Mouse (Mus musculus) kidney, embryonic 14.5 days (tissue): ENCODE measurements around the gene Ccdc162. TPM values are rescaled to one million over a fixed set of nuclear protein-coding genes. Genes with fewer than 3 reads are reported as not detected.

Experiments
- ATAC-seq: fragments of 200-750 bp; cut with Nextera tagmentation; 2 replicates; pipeline ENCODE4 v1.8.0; 2017; ENCODE audit warnings: moderate number of reproducible peaks, mild to moderate bottlenecking, moderate TSS enrichment, moderate library complexity; ENCODE audit not compliant: low FRiP score, low TSS enrichment
- H3K27ac ChIP-seq: fragments of 300-500 bp; sonication (generic); 2 replicates; pipeline ENCODE4 v1.5.1; 2014; ENCODE audit warnings: low read depth, mild to moderate bottlenecking, low read length, moderate library complexity, mixed read lengths
- H3K27me3 ChIP-seq: fragments of 300-500 bp; sonication (generic); 2 replicates; pipeline ENCODE4 v1.6.1; 2014; ENCODE audit warnings: mild to moderate bottlenecking, low read length; ENCODE audit not compliant: control insufficient read depth, insufficient read depth
- H3K36me3 ChIP-seq: fragments of 300-500 bp; sonication (generic); 2 replicates; pipeline ENCODE4 v1.6.1; 2014; ENCODE audit warnings: low read length, mixed read lengths; ENCODE audit not compliant: control insufficient read depth, insufficient read depth
- H3K4me1 ChIP-seq: fragments of 300-500 bp; sonication (generic); 2 replicates; pipeline ENCODE4 v1.6.1; 2014; ENCODE audit warnings: low read length, mixed read lengths; ENCODE audit not compliant: control insufficient read depth, insufficient read depth
- H3K4me2 ChIP-seq: fragments of 300-500 bp; sonication (generic); replicated peaks from 2 replicates; pipeline ENCODE4 v1.6.1; 2014; ENCODE audit warnings: low read depth, mild to moderate bottlenecking, low read length
- H3K4me3 ChIP-seq: fragments of 300-500 bp; sonication (generic); 2 replicates; pipeline ENCODE4 v1.5.1; 2014; ENCODE audit warnings: mild to moderate bottlenecking, low read length
- H3K9ac ChIP-seq: fragments of 300-500 bp; sonication (generic); 2 replicates; pipeline ENCODE4 v1.6.1; 2014; ENCODE audit warnings: low read depth, mild to moderate bottlenecking, low read length, moderate library complexity
- H3K9me3 ChIP-seq: fragments of 300-500 bp; sonication (generic); 2 replicates; pipeline ENCODE4 v1.6.1; 2016; ENCODE audit warnings: low read length; ENCODE audit not compliant: control insufficient read depth
- WGBS: fragments of 180-500 bp; shearing (Covaris S2); extraction: QIAGEN DNeasy Blood & Tissue Kit; methylation state at CpG from one replicate; pipeline ENCODE4 v1.1.7; 2014; 5-methylcytosine and 5-hydroxymethylcytosine counted together
- polyA plus RNA-seq: library from polyadenylated mRNA; unstranded; fragments of >200 nt; fragmentation: Nextera tagmentation; extraction: Ambion mirVana; gene quantifications from 2 replicates; pipeline ENCODE4 v1.2.1, GENCODE M21; 2014

Gene Ccdc162
- polyA plus RNA-seq, 1 experiment from 2014 or later: 0.15 TPM

DNA sequence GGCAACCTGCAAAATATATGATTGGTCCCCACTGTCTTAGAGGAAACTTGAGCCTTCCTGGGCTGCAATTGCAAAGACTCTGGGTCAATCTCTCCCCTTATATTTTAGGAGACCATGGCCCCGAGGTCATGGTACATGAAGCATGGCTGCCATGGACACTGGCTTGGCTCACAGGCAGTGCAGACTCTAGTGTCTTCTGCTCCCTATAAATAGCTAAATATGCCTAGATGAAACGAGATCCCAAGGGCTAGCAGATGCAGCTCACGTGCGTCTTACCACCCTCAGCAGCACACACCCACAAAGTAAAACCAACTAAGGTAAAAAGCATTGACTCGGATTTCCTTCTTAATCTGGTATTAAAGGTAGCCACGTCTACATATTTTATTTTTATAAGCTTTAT is 133.1 kb downstream of the Ccdc162 start:
- Histone ChIP-seq H3K4me3 (no peak overlapping the region), H3K4me1 (no peaks in the 10 kb centered on the region), H3K27me3 (no peaks in the 10 kb centered on the region), H3K36me3 (no peaks in the 10 kb centered on the region), H3K27ac (peak overlapping the region; percentile 71; the same call in 1 of the 2 replicates), H3K4me2 (no peak overlapping the region), H3K9me3 (no peaks in the 10 kb centered on the region), H3K9ac (no peak overlapping the region)
- WGBS: 30% methylated on average over 6 of the region's 6 CpGs
- peak; percentile 87 for ATAC-seq

DNA sequence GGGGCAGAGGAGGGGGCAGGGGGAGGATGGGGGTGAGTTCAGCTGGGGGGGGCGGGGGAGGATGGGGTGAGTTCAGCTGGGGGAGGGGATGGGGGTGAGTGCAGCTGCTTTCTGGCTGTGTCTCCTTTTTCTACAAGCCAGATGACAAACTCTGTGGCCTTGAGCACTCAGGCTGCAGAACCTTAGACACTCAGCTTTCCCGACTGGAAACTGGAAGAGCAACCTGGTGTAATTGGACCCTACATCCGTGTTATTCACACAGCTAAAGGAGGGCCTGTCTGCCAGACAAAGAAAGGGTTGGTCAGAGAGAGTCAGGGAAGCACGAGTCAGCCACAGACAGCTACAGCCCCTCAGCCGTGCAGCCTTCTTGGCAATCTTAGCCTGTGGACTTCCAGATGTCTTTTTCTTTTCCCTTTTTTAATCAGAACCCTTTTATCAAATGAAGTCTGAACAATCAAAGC is 133.5 kb downstream of the Ccdc162 start:
- 4% methylated on average over 5 of the region's 5 CpGs for WGBS
- H3K36me3 ChIP-seq: no peaks in the 10 kb centered on the region
- no peak overlapping the region for H3K4me3 ChIP-seq
- no peak overlapping the region for H3K4me2 ChIP-seq
- H3K27me3 ChIP-seq: no peaks in the 10 kb centered on the region
- H3K27ac ChIP-seq: peak overlapping the region; percentile 71; the same call in 1 of the 2 replicates
- H3K9me3 ChIP-seq: no peaks in the 10 kb centered on the region
- ATAC-seq: peak; percentile 92
- H3K4me1 ChIP-seq: no peaks in the 10 kb centered on the region
- no peak overlapping the region for H3K9ac ChIP-seq

DNA sequence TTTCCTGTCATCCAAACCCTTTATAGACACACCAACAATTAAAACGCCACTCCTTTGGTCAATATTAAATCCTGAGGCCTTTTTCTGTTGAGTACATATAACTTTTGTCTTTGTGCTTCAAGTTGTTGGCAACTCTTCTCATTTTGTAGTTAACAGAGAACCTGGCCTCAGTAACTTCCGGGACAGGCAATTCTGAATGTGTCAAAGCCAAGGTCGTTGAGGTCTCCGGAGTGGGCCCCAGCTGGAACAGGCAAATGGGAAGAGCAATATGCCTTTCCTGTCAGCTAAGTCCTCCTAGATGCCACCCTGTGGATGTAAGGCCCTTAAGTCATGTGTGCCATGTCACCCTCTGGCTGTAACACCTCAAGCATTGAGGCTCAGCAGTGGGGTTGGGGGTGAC is 136.0 kb downstream of the Ccdc162 start:
- Histone ChIP-seq H3K4me3 (no peak overlapping the region), H3K27me3 (no peaks in the 10 kb centered on the region), H3K4me1 (no peaks in the 10 kb centered on the region), H3K36me3 (no peaks in the 10 kb centered on the region), H3K9ac (no peak overlapping the region), H3K4me2 (no peak overlapping the region), H3K27ac (no peak overlapping the region), H3K9me3 (no peaks in the 10 kb centered on the region)
- 67% methylated on average over 4 of the region's 4 CpGs for WGBS
- ATAC-seq: no peak

- no peak for ATAC-seq
- Histone ChIP-seq H3K9ac (no peak overlapping the region), H3K9me3 (no peaks in the 10 kb centered on the region), H3K27me3 (no peaks in the 10 kb centered on the region), H3K4me1 (peaks cover 3% of the 10 kb centered on the region; the same call in 1 of the 2 replicates), H3K4me3 (no peak overlapping the region), H3K36me3 (no peaks in the 10 kb centered on the region), H3K27ac (no peak overlapping the region), H3K4me2 (no peak overlapping the region)
- WGBS: 16% methylated on average over 1 of the region's 1 CpGs
These were observed 137.9 kb downstream of the Ccdc162 start for GRCm38 (mm10) chr10:41578541-41578940.

GRCm38 (mm10) chr10:41576328-41576833 is 140.1 kb downstream of the Ccdc162 start:
- H3K4me3 ChIP-seq: no peak overlapping the region
- no peak for ATAC-seq
- no peaks in the 10 kb centered on the region for H3K36me3 ChIP-seq
- H3K9ac ChIP-seq: no peak overlapping the region
- no peak overlapping the region for H3K27ac ChIP-seq
- no peaks in the 10 kb centered on the region for H3K9me3 ChIP-seq
- peaks cover 15% of the 10 kb centered on the region for H3K4me1 ChIP-seq
- H3K4me2 ChIP-seq: no peak overlapping the region
- WGBS: 56% methylated on average over 7 of the region's 7 CpGs
- H3K27me3 ChIP-seq: no peaks in the 10 kb centered on the region

DNA sequence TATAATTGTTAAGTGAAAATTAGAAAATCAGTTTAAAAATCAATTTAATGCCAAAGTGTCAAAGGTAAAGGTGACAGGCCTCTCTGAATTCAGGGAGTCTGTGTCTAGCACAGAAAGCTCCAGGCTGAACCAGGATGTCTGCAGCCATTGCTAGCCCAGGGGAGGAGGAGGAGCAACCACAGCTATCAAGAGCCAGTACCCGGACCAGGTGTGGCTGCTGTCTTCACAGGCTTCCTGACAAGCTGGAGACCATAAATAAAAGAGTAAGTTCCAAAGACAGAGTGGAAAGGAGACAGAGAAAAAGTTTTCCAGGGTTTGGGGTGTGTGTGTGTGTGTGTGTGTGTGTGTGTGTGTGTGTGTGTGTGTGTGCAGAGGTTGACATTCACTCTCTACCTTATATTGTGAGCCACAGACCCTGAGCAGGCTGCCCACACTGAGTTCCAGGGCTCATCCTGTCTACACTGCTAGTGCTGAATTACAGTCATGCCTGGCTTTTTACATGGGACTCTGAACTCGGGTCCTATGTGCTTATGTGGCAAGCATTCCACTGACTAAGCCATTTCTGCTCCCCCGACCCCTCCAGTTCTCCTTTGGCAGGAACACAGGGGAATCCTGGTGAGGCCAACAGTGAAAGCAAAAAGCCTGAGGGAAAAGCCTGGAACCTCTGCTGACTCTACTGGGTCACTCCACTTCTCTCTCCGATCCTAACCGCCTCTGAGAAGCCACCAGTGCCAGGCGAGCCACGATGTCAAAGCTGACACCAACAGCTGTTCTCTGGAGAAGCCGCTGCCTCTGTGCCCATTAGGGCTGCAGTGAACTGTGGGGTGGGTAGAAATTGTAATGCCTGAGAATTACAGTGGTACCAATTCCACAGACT is 140.7 kb downstream of the Ccdc162 start:
- no peak for ATAC-seq
- Histone ChIP-seq H3K4me1 (peaks cover 15% of the 10 kb centered on the region), H3K27me3 (no peaks in the 10 kb centered on the region), H3K4me2 (no peak overlapping the region), H3K27ac (no peak overlapping the region), H3K9me3 (no peaks in the 10 kb centered on the region), H3K36me3 (no peaks in the 10 kb centered on the region), H3K9ac (no peak overlapping the region), H3K4me3 (no peak overlapping the region)
- 66% methylated on average over 8 of the region's 8 CpGs for WGBS

- 11% methylated on average over 6 of the region's 6 CpGs for WGBS
These were observed 143.2 kb downstream of the Ccdc162 start for GRCm38 (mm10) chr10:41573190-41573589.

DNA sequence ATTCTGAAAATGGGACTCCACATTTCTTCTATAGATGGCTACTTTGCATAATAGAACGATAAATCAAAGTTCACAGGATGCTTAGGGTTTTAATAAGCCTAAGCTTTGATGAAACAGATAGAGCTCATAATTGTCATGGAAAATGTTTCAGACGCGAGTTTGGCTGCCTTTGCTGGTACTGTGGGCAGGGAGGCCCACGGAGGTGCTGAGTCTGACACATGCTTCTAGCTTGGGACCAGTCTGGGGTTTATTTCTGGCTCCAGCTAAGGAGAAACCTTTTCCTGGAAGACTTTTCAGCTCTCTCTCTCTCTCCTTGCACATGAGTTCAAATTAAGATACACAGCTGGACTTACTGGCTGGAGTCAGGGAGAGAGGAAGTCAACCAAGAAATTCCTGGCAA is 144.2 kb downstream of the Ccdc162 start:
- Histone ChIP-seq H3K27me3 (no peaks in the 10 kb centered on the region), H3K4me3 (no peak overlapping the region), H3K36me3 (no peaks in the 10 kb centered on the region), H3K4me2 (no peak overlapping the region), H3K9ac (no peak overlapping the region), H3K4me1 (peaks cover 17% of the 10 kb centered on the region), H3K27ac (no peak overlapping the region), H3K9me3 (no peaks in the 10 kb centered on the region)
- WGBS: 84% methylated on average over 4 of the region's 4 CpGs
- no peak for ATAC-seq

More at GRCm38 (mm10) chr10:41573190-41573589, 143.2 kb downstream of the Ccdc162 start:
- H3K9me3 ChIP-seq: no peaks in the 10 kb centered on the region
- peak; percentile 24; the same call in 1 of the 2 replicates for ATAC-seq
- H3K27me3 ChIP-seq: no peaks in the 10 kb centered on the region
- no peaks in the 10 kb centered on the region for H3K36me3 ChIP-seq
- peak overlapping the region; percentile 32; the same call in 1 of the 2 replicates for H3K27ac ChIP-seq
- H3K9ac ChIP-seq: no peak overlapping the region
- H3K4me3 ChIP-seq: no peak overlapping the region
- H3K4me2 ChIP-seq: no peak overlapping the region; the same call in 1 of the 2 replicates
- H3K4me1 ChIP-seq: peaks cover 17% of the 10 kb centered on the region

DNA sequence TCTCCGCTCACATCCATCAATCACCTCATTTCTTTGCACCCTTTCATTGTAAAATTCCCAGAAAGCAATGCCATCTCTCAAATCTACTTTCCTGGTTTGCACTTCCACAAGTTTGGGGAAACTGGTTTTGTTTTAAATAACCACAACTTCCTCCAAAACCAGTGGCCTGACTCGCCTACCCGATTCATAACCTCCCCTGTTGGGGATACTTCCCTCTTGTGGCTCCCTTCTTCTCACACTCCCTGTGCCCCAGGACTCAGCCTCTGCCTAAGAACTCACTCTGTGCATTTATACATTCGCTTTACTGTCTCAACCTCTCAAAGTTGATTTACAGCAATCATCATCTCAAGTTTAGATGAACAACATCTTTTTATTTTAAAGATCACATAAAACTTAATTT is 145.4 kb downstream of the Ccdc162 start:
- H3K36me3 ChIP-seq: no peaks in the 10 kb centered on the region
- no peak overlapping the region for H3K4me3 ChIP-seq
- no peaks in the 10 kb centered on the region for H3K9me3 ChIP-seq
- no peaks in the 10 kb centered on the region for H3K27me3 ChIP-seq
- H3K4me1 ChIP-seq: peaks cover 17% of the 10 kb centered on the region
- ATAC-seq: no peak
- 79% methylated on average over 4 of the region's 4 CpGs for WGBS
- H3K9ac ChIP-seq: no peak overlapping the region
- H3K4me2 ChIP-seq: no peak overlapping the region
- no peak overlapping the region for H3K27ac ChIP-seq
